Mouse (Mus musculus) common myeloid progenitor, adult 5-6 weeks (primary cell): Measurements from ENCODE around the gene Olfr576. TPM values are rescaled to one million over a fixed set of nuclear protein-coding genes. Genes with fewer than 3 reads are reported as not detected.
A peak's percentile ranks its signal among the peaks of the same experiment; 100 is the strongest.

Experiments used
- ATAC-seq: replicated peaks from 2 replicates; pipeline ENCODE4 v1.8.0; 2016; ENCODE audit warnings: low read depth, mild to moderate bottlenecking, moderate TSS enrichment, inconsistent platforms; ENCODE audit not compliant: poor library complexity, severe bottlenecking
- total RNA-seq: library from RNA; stranded (forward); fragments of 200-1000, 187-1606 nt; gene quantifications from 2 replicates; pipeline ENCODE4 v1.2.3, GENCODE M21; 2017

Gene Olfr576
- not detected in 2 replicates for total RNA-seq

- ATAC-seq = no peak
Measured at GRCm38 (mm10) chr7:102962360-102962759, at the start of gene Olfr576. TSS of gene Olfr576 (plus strand) at chr7:102962660.

- no peak for ATAC-seq
Measured at GRCm38 (mm10) chr7:102915261-102915660, 47.2 kb upstream of the Olfr576 start.

GRCm38 (mm10) chr7:102916405-102916804 is 46.1 kb upstream of the Olfr576 start:
- no peak for ATAC-seq

GRCm38 (mm10) chr7:102917032-102917875 is 45.2 kb upstream of the Olfr576 start, which contains the start of gene Olfr571:
TSS of gene Olfr571 (minus strand) at chr7:102917536.
- ATAC-seq = no peak

- ATAC-seq = peak; percentile 95
Measured at GRCm38 (mm10) chr7:102919632-102920031, 42.8 kb upstream of the Olfr576 start.

GRCm38 (mm10) chr7:102924109-102924508 is 38.4 kb upstream of the Olfr576 start, which contains the start of gene Olfr572:
TSS of gene Olfr572 (plus strand) at chr7:102924409.
- no peak for ATAC-seq

GRCm38 (mm10) chr7:102927105-102927504 is 35.4 kb upstream of the Olfr576 start:
- ATAC-seq = peak; percentile 62; the same call in 1 of the 2 replicates

GRCm38 (mm10) chr7:102942475-102942874 is 20.0 kb upstream of the Olfr576 start, which contains the start of gene Olfr573-ps1:
TSS of gene Olfr573-ps1 (minus strand) at chr7:102942575.
- no peak for ATAC-seq

GRCm38 (mm10) chr7:102943417-102943816 is 19.0 kb upstream of the Olfr576 start:
- ATAC-seq = no peak

GRCm38 (mm10) chr7:102948167-102948566 is 14.3 kb upstream of the Olfr576 start, which contains the start of gene Olfr574:
TSS of gene Olfr574 (plus strand) at chr7:102948467.
- no peak for ATAC-seq

GRCm38 (mm10) chr7:102950732-102951131 is 11.7 kb upstream of the Olfr576 start:
- no peak for ATAC-seq

- no peak for ATAC-seq
Measured at GRCm38 (mm10) chr7:102958137-102958536, 4.3 kb upstream of the Olfr576 start.

- no peak for ATAC-seq
Measured at GRCm38 (mm10) chr7:102958593-102958992, 3.9 kb upstream of the Olfr576 start, which contains the start of gene Olfr575. TSS of gene Olfr575 (minus strand) at chr7:102958775.

GRCm38 (mm10) chr7:102974399-102974798 is 11.9 kb downstream of the Olfr576 start:
- ATAC-seq = no peak

- no peak for ATAC-seq
Measured at GRCm38 (mm10) chr7:102975843-102976242, 13.4 kb downstream of the Olfr576 start, which contains the start of gene Olfr577. TSS of gene Olfr577 (minus strand) at chr7:102975943.

GRCm38 (mm10) chr7:102989224-102989623 is 26.8 kb downstream of the Olfr576 start, which contains the start of gene Olfr578:
TSS of gene Olfr578 (minus strand) at chr7:102989324.
- no peak for ATAC-seq

Other genes starting within 250 kb of the Olfr576 start
- not detected in 2 replicates for gene Olfr33, start 243.6 kb upstream of the Olfr576 start, total RNA-seq
- gene Olfr559, start 235.2 kb upstream of the Olfr576 start, total RNA-seq = not detected in 2 replicates
- not detected in 2 replicates for gene Olfr560, start 203.3 kb upstream of the Olfr576 start, total RNA-seq
- gene Olfr78, start 203.2 kb upstream of the Olfr576 start, total RNA-seq = not detected in 2 replicates
- not detected in 2 replicates for gene Olfr561, start 191.4 kb upstream of the Olfr576 start, total RNA-seq
- gene Olfr564, start 159.2 kb upstream of the Olfr576 start, total RNA-seq = not detected in 2 replicates
- gene Olfr566, start 103.9 kb upstream of the Olfr576 start, total RNA-seq = not detected in 2 replicates
- not detected in 2 replicates for gene Olfr568, start 85.5 kb upstream of the Olfr576 start, total RNA-seq
- not detected in 2 replicates for gene Olfr569, start 71.8 kb upstream of the Olfr576 start, total RNA-seq
- gene Olfr570, start 68.1 kb upstream of the Olfr576 start, total RNA-seq = not detected in 2 replicates
- gene Olfr571, start 45.1 kb upstream of the Olfr576 start, total RNA-seq = not detected in 2 replicates
- not detected in 2 replicates for gene Olfr572, start 38.3 kb upstream of the Olfr576 start, total RNA-seq
- not detected in 2 replicates for gene Olfr573-ps1, start 20.1 kb upstream of the Olfr576 start, total RNA-seq
- not detected in 2 replicates for gene Olfr574, start 14.2 kb upstream of the Olfr576 start, total RNA-seq
- gene Olfr575, start 3.9 kb upstream of the Olfr576 start, total RNA-seq = not detected in 2 replicates
- not detected in 2 replicates for gene Olfr577, start 13.3 kb downstream of the Olfr576 start, total RNA-seq
- not detected in 2 replicates for gene Olfr578, start 26.7 kb downstream of the Olfr576 start, total RNA-seq
- gene Olfr582, start 75.4 kb downstream of the Olfr576 start, total RNA-seq = not detected in 2 replicates
- gene Olfr583, start 88.6 kb downstream of the Olfr576 start, total RNA-seq = not detected in 2 replicates
- gene Olfr584, start 119.2 kb downstream of the Olfr576 start, total RNA-seq = not detected in 2 replicates
- gene Olfr585, start 135.1 kb downstream of the Olfr576 start, total RNA-seq = not detected in 2 replicates
- not detected in 2 replicates for gene Olfr586, start 163.0 kb downstream of the Olfr576 start, total RNA-seq
- gene Olfr588-ps1, start 178.2 kb downstream of the Olfr576 start, total RNA-seq = not detected in 2 replicates
- not detected in 2 replicates for gene Olfr589, start 193.7 kb downstream of the Olfr576 start, total RNA-seq
- not detected in 2 replicates for gene Olfr591, start 215.7 kb downstream of the Olfr576 start, total RNA-seq
- not detected in 2 replicates for gene Olfr592, start 222.1 kb downstream of the Olfr576 start, total RNA-seq
- not detected in 2 replicates for gene Olfr593, start 249.2 kb downstream of the Olfr576 start, total RNA-seq